Mouse (Mus musculus) c-Kit-negative CD71-positive TER-119-positive erythroid progenitor cells, embryonic 14.5 days (primary cell): ENCODE results near the gene Cux1.

Source experiments
- DNase-seq: peaks from one replicate; pipeline ENCODE4 v3.0.0-alpha.2; 2013; ENCODE audit warnings: low read depth, low spot score

The Cux1 gene

DNA sequence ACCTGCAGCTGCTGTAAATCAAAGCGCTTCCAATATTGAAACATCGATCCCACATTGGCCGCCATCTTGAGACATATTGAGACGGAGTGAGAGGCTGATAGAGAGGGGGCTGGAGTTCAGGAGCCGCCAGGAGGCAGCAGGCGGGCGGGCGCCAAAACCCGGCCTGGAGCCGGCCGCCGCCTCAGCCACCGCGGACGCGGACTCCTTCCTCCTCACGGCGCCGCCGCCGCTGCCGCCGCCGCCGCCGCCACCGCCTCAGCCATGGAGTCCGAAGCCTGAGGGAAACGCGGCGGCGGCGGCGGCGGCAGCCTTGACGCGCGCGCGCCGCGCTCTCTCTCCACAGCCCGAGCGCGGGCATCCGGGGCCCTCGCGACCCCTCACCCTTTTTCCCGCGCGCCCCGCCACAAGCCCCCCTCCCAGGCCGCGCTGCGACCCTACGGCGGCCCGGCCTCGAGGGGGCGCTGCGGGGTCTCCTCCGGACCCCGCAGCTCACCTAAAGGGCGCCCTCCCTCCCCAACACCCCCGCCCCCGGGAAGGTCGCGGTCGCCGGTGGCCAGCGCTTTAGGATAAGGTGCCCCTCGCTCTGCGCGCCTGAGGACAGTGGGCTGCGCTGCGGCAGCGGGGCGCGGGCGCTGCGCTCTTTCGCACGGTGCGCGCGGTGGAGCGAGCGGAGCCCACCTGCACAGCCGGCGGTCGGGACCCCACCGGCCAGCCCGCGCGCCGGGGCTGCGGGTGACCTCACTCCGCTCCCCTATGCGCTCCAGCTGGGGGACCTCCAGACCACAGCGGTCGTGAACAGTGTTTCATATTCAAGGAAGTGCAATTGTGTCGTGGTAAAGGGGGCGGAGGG lies at the start of gene Cux1:
Gene Cux1 (minus strand): TSS at position 315 of the 850 bp plus-strand sequence.
- DNase-seq, result peak; percentile 51

DNA sequence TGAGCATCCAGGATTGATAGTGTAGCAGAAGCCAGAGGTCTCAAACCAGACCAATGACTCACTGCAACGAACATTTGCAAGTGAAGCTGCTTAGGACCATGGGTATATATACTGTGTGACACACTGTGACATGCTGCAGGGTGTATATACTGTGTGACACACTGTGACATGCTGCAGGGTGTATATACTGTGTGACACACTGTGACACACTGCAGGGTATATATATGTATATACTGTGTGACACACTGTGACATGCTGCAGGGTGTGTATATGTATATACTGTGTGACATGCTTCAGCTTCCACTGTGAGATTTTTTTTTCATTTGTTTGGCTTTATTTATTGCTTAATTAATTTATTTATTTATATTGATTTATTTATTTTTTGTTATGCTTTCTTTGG lies 45.1 kb upstream of the Cux1 start:
- DNase-seq, result no peak

DNA sequence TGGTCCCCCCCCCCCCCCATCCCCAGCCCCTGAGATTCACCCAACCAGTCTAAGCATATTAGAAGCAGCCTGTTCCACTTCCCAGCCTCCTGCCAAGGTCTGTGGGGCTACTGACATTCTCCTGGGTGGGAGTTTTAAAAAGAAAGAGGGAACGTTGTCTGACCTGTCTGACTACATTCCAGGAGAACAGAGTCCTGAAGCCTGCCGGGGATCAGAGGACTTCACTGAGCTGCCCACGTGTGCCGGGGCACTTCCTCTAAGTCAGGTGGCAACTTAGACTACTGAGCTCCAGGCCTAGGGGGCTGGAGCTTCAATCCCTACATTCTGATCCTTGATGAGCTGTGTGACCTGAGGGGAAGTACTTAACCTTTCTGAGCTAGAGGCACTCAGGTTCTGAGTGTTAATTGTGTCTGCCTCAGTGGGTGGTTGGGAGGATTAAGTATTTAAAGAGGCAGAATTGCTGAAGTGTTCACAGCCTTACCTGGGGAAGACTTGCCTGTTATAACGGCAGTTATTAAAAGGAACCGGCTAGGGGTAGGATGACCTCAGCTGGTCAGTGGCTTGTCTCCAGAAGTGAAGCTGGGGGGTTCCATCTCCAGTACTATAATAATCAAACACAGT lies 41.6 kb upstream of the Cux1 start:
- no peak for DNase-seq

DNA sequence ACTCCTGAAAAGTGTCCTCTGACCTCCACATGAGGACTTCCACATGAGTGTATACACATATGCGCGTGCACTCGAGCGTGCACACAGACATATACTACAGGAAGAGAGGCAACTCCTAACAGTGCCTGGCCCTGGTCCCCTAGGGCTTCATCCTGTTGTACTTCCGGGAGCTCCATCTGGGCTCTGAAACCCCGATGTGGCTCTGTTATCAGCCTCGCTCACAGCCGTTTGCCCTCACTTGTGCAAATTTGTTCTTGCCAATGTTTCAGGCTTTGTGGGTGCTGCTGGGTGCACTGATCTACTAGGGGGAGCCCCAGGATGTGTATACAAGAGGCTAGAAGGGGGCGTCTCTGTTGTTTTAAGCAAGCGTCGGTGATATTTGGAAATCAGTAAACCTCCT lies 37.9 kb upstream of the Cux1 start:
- DNase-seq, result no peak

DNA sequence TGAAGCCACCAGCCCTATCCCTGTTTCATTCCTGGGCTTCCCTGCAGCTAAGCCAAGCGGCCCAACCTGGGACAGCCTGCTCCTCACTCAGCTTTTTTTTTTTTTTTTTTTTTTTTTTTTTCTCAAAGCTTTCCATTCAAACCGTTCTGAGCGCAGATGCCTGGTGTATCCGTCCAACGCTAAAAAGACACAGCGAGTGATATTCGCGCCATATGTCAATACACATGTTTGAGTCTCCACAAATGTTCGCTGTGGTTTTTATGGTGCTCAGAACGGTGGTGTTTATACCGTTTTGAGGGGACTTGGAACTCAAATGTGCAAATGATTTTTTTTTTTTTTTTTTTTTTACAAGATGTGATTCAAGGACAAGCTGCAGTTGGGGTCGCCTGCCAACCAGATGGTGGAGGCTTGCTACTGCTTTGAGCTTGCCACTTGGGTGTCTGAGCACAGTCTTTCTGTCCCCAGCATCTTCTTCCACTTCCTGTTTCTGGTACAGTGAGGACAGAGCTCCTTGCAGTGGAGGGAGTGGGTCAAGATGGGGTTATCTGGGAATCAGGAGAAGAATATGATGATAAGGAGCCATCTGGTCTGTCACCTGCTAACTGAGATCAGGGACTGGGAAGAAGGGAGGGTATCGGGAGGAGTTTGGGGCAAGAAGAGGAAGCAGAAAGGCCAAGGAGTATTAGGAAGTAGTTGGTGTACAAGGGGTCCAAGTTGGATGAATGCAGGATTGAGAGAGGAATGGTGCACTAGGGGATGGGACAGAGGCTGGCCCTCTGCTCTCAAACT lies 36.1 kb upstream of the Cux1 start:
- DNase-seq, result no peak

DNA sequence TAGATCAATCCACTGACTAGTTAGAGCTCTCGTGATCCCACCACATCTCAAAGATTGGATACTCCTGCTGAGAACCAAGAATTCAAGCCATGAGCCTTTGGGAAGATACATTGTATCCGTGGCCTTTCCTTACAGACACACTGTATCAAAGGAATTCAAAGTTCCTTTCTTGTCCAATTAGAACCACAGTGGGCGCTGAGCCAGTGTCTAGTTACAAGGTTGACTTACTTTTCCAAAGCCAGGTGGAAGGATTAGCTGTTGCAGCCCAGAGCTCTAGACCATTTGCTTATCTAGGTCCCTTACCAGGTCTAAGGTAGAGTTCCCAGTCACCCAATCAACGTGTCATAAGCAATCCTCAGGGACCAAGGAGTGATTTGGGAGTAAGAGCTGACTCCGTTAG lies 33.2 kb upstream of the Cux1 start:
- no peak for DNase-seq

DNA sequence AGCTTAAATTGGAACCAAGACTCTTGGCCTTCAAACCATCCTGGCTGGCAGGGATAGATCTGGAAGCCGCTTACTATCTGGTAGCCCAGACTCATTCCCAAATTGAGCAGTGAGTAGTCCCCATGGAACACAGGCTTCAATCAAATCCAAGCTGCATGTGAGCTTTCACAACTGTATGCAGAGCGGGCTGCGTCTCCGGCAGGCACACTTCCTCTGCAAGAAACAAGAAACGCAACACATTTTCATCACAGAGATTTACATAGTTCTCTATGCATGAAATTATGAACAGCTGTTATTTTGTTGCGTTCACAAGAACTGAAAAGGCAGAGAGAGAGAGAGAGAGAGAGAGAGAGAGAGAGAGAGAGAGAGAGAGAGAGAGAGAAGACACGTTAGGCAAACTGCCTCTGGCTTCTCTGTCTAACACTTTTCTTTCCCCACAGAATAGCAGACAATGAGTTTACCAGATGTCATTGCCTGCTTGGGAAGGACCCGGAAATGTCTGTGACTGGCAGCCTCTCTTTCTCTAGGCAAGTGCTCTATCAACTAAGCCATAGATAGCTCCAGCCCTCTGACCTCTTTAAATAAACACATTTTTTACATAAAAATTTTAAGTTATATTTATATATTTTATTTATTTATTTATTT lies 27.7 kb upstream of the Cux1 start:
- no peak for DNase-seq

DNA sequence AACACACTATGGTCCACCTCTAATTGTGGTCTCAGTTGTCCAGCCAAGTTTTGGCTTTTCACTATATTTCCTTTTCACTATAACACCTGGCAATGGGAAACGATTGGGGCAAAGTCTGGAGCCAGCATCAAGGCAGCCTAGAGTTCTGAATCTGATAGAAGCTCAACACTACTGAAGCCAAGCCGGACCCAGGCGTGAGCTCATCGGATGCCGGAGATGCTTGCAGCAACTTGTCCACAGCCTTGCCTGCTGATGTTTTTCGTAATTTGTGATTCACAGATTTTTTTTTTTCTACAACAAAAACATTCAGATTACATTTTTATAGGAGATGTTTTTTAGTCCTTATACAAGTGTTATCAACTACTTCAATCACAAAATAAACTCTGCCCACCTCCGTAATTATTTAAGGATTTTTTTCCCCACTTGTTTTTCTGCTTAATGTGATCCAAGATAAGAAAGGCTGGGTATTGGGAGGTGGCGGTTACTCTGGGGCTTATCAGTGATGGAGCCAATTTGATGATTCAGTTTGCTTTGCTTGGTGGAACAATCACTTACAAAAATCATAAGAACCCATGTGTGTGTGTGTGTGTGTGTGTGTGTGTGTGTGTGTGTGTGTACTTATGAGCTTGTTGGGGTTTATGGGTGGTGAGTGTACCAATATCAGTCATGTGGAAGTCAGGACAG lies 24.7 kb upstream of the Cux1 start:
- no peak for DNase-seq

DNA sequence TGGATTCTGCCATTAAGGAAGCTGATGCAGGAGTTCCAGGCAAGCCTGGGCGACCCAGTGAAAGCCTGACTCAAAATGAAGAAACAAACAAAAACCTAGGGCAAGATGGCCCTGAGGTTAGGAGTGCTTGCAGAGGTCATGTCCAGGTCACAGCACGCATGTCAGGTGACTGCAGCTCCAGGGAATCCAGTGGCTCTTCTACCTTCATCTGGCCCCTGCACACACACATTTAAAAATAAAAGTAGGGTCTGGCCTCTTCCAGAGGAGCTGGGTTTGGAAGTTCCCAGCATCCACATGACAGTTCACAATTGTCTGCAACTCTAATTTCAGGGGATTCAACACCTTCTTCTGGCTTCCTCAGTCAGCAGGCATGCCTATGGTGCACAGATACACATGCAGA lies 21.7 kb upstream of the Cux1 start:
- DNase-seq, result no peak

DNA sequence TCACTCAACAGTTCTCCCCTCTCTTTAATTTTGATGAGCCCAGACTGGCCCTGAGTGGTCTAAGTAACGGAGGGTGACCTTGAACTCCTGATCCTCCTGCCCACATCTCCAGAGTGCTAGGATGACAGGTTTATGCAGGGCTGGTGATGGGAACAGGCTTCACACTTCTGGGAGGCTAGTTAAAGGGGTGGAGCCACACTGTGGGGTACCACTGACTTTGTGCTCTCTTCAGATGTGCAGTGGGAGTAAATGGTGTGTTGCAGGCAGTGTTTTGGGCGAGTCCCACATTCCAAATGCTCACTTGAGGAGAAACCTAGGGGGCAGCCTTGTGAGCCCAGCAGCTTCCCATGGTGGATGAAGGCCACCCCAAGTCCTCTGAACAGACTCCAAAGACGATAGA lies 21.2 kb upstream of the Cux1 start:
- DNase-seq, result no peak

DNA sequence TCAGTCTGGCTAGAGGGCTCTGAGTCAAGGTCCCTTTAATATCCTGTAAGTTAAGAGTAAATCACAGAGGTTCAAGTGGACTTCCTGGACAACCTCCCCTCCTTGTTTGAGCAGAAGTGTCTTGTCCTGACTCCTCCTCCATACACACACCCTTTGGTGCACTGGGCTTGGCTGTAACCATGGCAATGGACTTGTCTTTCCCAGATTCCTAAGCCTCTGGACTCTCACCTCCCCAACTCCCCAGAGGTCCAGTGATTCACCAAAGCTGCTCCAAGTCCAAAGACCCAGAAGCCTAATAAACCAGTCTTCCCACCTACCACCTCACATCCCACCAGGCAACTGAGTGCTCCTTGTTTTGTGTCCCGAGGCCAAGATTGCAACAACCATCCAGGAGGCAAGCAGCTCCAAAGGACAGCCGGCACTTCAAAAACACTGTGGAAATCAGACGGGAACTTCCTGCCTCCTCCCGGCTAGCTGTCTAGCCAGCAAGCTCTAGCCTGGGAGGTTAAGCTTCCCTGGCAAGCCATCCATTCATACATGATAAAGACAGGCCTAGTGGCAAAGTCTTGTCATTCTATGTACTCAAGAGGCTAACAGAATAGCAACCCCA lies 17.5 kb upstream of the Cux1 start:
- DNase-seq, result no peak

DNA sequence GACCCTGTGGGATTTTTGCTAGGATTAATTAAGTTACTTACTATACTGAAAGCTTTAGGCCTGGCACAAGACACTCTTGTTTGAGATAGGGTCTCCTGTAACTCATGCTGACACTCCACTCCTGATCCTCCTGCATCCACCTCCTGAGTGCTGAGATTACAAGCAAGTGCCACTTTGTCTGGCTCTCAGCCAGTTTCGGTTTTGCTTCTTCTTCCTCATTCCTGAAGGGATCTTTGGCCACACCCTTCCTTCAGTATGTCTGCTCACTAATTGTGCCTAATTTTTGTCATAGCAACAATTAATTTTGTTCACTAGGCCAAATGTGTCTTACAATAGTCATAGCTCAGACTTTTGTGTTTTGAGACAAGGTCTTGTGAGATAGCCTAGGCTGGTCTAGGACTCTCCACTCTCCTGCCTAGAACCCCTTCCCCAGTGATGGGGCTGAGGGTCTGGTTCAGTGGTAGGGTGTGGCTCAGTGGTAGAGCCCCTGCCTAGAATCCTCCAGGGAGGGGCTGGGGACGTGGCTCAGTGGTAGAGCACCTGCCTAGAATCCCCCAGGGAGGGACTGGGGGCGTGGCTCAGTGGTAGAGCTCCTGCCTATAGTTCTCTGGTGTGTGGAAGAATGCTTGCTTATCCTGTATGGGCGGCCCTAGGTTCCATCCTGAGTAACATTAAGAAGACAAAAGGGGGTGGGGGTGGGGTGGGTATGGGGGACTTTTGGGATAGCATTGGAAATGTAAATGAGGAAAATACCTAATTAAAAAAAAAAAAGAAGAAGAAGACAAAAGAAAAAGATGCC lies 16.6 kb upstream of the Cux1 start:
- DNase-seq, result no peak

DNA sequence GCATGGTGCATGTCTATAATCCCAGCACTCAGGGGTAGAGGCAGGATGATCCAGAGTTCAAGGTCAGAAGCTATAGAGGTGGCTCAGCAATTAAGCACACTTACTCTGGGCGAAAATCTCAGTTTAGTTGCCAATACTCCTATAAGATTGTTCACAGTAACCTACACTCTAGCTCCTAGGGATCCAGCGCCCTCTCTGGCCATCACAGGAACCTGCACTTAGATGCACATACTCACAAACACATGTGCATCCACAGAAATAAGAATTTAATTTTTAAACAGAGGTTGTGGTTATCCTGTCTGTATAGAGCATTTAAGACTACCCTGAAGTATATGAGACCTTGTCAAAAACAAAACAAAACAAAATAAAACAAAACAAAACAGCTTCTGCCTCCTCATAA lies 16.0 kb upstream of the Cux1 start:
- DNase-seq, result no peak

DNA sequence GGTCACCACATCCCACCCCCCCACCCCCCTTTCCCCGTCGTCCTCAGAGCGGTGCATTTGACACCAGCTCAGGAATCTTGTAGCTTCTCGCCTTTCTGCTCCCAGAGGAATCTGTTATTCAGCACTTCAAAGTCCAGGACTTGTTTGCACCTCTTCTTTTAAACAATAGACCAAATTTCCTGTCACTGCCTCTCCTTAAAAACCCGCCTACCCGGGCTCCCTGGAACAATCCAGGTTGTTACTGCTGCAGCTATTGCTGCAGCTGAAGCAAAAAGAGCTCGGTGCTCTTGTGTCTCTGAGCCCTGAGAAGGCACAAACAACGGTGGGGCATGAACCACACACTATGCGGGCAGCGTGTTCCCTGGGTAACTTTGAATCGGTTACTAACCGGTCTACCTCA lies 14.9 kb upstream of the Cux1 start:
- DNase-seq, result no peak

DNA sequence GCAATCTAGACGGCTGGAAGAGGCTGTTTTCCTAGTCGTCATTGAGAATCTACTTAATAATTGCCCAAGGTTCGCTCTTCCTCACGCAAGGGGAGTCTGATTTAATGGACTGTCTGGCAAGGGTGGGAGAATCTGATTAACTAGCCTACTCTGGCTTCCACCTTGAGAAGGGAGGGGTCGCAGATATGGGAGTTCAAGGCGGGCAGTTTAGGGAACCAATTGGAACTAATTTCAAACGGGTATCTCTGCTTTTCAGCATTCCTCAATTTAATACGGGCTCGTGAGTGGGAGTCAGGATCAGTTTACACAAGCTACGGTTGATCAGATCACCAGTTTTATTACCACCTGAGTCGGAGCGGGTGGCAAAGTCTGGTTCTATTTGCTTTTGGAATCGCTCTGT lies 14.3 kb upstream of the Cux1 start:
- DNase-seq, result no peak

DNA sequence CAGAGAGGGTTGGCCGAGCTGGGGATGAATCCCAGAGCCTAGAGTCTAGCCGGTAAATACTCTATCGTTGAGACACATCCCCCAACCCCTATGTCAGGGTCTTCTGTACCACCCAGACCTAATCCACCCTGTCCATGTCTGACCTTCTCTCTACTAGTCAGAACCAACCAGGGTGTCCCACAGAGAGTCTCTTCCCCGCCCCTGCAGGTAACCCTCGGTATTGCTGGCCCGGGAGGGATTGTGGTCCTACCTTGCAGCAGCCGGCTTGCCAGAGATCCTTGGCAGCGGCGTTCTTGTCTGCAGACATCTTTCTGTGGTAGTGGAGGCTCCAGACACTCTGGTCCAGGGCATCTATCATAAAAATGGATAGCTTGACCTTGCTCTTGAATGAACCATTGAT lies 13.9 kb upstream of the Cux1 start:
- no peak for DNase-seq

DNA sequence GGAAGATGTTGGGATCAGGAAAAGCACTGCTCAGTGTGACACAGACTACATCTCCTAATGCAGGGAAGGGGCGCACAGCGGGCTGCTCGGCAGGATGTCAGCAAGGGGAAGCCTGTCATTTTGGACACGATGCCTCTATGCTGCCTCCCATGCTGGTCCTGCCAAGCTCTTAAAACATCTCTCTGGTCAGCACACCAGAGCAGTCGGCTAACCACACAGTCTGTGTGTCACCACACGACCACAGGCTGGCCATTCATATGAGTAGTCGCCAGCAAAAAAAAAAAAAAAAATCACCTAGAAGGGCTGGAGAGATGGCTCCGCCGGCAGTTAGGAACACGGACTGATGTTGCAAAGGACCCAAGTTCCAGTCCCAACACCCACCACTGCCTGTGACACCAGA lies 10.9 kb upstream of the Cux1 start:
- no peak for DNase-seq

DNA sequence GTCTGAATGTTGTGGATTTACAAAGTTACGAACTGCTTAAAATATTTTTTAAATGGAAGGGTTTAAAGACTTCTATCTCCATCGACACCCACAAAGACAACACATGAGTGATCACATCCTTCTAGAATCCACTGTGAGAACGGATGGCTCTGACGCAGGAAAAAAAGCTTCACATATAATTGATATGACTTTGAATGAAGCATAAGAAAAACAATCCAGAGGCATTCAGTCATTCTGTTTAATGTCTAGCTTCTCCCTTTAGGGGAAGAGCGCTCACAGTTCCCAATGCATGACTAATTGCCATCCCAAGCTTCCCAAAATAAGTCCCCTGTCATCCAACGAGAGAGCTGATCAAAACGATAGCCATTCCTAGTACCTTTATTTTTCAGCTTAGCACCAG lies 2.9 kb upstream of the Cux1 start:
- DNase-seq, result no peak

DNA sequence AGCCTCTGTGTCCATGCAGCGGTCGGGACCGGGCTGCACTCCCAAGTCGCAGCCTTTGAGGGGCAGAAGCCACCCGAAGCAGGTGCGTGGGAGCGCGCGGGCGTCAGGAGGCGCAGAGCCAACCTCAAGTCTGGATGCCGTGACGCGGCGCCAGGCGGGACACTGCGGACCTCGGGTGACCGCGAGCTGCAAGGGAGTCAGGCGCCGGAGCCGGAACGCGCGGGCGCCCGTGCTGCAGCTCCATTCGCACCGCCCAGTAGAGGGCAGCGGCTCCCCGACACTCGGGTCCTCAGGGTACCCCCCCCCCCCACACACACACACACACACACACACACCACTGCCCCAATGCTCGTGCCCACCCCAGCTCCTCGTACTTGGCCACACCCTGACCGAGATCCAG lies 1.5 kb upstream of the Cux1 start:
- DNase-seq, result no peak

DNA sequence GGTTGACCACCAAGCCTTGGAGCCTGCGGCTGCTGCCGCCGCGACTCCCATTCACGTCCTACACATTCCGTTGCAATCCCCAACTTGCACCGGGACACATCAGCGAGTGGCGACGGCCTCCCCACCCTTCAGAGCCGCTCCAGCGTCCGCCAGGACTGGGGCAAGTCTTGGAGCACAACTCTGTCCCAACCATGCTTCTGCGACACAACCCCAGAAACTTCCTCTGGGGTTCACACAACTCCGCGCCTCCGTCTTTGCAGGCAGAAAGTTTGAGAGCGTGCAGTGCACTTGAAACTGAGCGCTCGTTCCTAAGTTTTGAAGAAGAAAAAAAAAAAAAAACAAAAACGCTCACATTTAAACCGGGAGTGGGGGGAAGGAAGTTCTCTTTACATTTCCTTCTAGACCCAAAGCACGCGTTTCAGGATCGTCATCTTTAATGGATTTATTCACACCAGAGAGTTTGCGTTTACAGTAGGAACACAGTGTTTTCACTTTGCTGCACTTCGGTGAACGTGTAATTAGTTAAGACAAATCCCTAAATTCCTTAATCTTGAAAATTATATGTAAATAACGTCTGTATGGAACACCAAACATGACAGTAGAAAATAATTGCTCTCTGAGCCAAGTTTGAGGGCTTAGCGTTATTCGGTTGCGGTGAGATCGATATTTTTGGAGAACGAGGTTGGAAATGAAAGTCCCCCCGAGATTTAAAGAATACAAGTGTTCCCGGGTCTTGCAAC lies 906 bp upstream of the Cux1 start:
- DNase-seq, result no peak
